Mouse (Mus musculus) thymus, adult 2 months (tissue): ENCODE data around the gene Dlx1.

Experiments used
- CTCF ChIP-seq: fragments of 200-500 bp; IDR thresholded peaks from 2 replicates; pipeline ENCODE4 v1.5.1; 2012; ENCODE audit warnings: mild to moderate bottlenecking, control low read depth, low read length, moderate library complexity, borderline replicate concordance; ENCODE audit not compliant: control insufficient read depth, poor library complexity, insufficient read depth; ENCODE audit errors: extremely low read depth
- POLR2A ChIP-seq: fragments of 200-500 bp; IDR thresholded peaks from 2 replicates; pipeline ENCODE4 v1.6.1; 2012; ENCODE audit warnings: mild to moderate bottlenecking, low read length, control low read depth, moderate library complexity; ENCODE audit not compliant: control insufficient read depth, poor library complexity, insufficient read depth; ENCODE audit errors: extremely low read depth

DNA sequence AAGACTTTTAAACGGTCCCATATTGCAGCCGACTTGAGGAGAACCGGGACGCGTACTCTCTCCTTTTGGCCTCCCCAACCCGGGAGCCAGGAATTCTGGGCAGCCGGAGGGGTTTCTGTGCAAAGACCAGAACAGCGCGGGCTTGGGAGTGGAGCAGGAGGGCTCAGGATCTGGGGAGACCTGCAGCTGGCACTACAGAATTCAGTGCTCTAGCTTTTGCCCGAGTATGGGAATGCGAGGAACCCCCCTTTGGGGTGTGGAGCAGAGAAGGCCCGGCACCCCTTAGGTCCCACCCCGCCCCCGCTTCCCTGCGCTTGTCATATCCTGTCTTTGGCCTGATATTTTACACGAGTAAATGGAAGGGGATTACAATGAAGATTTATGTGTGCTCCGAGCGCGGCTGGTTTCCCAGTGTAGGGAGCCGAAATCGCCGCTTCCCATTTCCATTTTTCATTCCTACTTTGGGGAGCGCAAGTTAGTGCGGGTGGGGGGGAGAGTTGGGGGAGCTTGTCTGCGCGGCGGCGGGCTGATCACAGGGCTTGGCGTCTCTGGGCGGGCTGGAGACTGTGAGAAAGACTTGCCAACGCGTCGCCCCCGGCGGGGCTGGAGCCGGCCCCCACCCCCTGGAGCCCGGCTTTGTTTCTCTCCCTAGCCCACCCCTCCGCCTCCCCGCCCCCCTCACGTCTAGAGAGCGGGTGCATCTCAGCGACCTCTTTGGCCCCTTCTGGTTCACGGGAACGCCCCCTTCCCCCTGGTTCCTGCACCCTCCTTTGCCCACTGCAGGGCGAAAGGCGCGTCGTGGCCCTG lies 12.9 kb downstream of the Dlx1 start:
- TF ChIP-seq POLR2A (no peak), CTCF (no peak)
